Mouse (Mus musculus) heart, embryonic 11.5 days (tissue): ENCODE results near the gene Pex11b. TPM values are rescaled to one million over a fixed set of nuclear protein-coding genes. Genes with fewer than 3 reads are reported as not detected.
"Not testable (repeated sequence)": the region's sequence is repeated elsewhere in the genome, so short reads cannot be mapped to it uniquely, and the experiment has no call there.

Experiments
- ATAC-seq: fragments of 200-750 bp; cut with Nextera tagmentation; replicated peaks from 2 replicates; pipeline ENCODE4 v1.8.0; 2017; ENCODE audit warnings: moderate library complexity; ENCODE audit not compliant: insufficient number of reproducible peaks, low FRiP score, low TSS enrichment
- H3K27ac ChIP-seq: fragments of 300-500 bp; sonication (generic); 2 replicates; pipeline ENCODE4 v1.5.1; 2014; ENCODE audit warnings: mild to moderate bottlenecking, low read depth, low read length
- H3K27me3 ChIP-seq: fragments of 300-500 bp; sonication (generic); 2 replicates; pipeline ENCODE4 v1.6.1; 2014; ENCODE audit warnings: mild to moderate bottlenecking, low read length, mixed read lengths; ENCODE audit not compliant: control insufficient read depth, insufficient read depth
- H3K36me3 ChIP-seq: fragments of 300-500 bp; sonication (generic); 2 replicates; pipeline ENCODE4 v1.6.1; 2014; ENCODE audit warnings: mild to moderate bottlenecking, low read length, moderate library complexity, mixed read lengths; ENCODE audit not compliant: control insufficient read depth, insufficient read depth
- H3K4me1 ChIP-seq: fragments of 300-500 bp; sonication (generic); 2 replicates; pipeline ENCODE4 v1.6.1; 2014; ENCODE audit warnings: low read length; ENCODE audit not compliant: control insufficient read depth, insufficient read depth
- H3K4me2 ChIP-seq: fragments of 300-500 bp; sonication (generic); 2 replicates; pipeline ENCODE4 v1.6.1; 2014; ENCODE audit warnings: mild to moderate bottlenecking, moderate library complexity
- H3K4me3 ChIP-seq: fragments of 300-500 bp; sonication (generic); 2 replicates; pipeline ENCODE4 v1.5.1; 2014; ENCODE audit warnings: low read depth, low read length
- H3K9ac ChIP-seq: fragments of 300-500 bp; sonication (generic); 2 replicates; pipeline ENCODE4 v1.6.1; 2014; ENCODE audit warnings: mild to moderate bottlenecking, low read depth, low read length, moderate library complexity
- H3K9me3 ChIP-seq: fragments of 300-500 bp; sonication (generic); replicated peaks from 2 replicates; pipeline ENCODE4 v1.6.1; 2016; ENCODE audit warnings: low read length; ENCODE audit not compliant: control insufficient read depth
- WGBS: fragments of 180-500 bp; shearing (Covaris S2); extraction: QIAGEN DNeasy Blood & Tissue Kit; methylation state at CpG from one replicate; pipeline ENCODE4 v1.1.7; 2014; ENCODE audit not compliant: insufficient replicate concordance; 5-methylcytosine and 5-hydroxymethylcytosine counted together
- polyA plus RNA-seq: library from polyadenylated mRNA; unstranded; fragments of >200 nt; fragmentation: Nextera tagmentation; extraction: Ambion mirVana; gene quantifications from 2 replicates; pipeline ENCODE4 v1.2.1, GENCODE M21; 2014

Gene Pex11b
- polyA plus RNA-seq, 1 experiment from 2014 or later, result 37.7 TPM

DNA sequence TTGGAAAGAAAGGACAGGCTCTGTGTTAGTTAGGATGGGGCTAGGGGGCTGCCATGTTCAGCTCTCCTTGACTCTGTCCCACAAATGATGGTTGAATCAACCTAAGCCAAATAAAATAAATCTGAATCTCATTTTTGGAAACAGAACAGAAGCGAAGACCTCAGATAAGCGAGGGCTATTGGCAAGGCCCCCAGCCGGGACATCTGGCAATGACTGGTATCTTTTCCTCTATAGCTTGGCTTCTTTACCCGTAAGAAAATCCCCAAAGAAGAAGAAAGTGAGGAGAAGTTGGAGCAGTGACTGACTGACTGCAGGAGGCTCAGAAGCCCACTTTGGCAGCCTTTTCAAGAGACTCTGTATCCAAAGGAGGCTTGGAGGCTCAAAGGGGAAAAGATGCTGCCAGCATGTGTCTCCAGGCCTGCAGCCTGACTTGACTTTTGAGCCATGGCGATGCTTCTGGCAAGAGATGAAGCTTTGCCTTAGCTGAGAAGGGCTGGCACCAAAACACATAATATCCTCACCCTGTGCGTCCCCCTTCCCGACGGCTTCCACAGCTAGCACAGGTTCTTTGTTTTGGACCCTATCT, 27.6 kb downstream of the Pex11b start:
- H3K9me3 ChIP-seq, result no peaks in the 10 kb centered on the region
- no peak overlapping the region for H3K9ac ChIP-seq
- 46% methylated on average over 8 of the region's 8 CpGs for WGBS

DNA sequence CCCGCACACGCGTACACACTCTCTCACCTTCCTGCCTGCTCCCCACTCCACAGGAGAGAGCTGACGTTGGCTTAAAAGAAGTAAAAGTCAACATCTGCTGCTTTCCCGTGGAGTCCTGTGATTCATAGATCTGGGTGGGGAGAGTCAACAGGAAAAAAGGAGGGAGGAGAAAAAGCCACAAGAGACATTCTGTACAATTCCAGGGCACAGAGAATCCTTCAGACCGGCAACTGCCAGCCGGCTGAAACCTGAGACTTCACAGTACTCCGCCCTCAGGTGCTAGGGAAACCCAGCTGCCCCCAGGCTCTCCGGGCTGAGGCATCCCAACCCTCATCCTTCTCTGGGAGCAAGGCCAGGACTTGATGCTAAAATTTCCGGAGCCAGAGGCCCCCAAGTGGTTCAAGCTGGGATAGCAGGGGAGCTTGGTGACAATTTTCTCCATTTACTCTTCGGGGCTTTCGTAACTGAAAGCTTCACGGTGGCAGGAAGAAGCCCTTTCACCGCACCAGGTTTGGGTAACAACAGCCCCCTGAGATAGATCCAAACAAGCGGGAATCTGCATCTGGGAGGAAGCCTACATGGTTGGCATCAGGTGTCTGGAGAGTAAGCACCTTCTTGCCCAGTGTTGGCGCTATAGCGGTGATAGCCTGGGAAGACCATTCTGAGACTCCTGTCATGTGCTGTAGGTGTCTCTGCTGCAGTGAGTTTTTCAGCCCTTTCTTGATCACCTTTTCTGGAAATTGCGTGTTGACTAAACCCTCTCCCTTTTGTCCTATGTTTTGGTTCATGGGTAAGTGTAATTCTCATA, 28.5 kb downstream of the Pex11b start:
- no peaks in the 10 kb centered on the region for H3K9me3 ChIP-seq
- 4% methylated on average over 18 of the region's 18 CpGs for WGBS
- peak overlapping the region; percentile 60; the same call in 1 of the 2 replicates for H3K9ac ChIP-seq
- H3K4me3 ChIP-seq, result peak overlapping the region; percentile 29
- no peak overlapping the region for H3K27ac ChIP-seq
- H3K36me3 ChIP-seq, result no peaks in the 10 kb centered on the region
- 0 out of 2 replicates have a peak, but pooled peaks have one; percentile 65 for ATAC-seq
- H3K27me3 ChIP-seq, result peaks cover 3% of the 10 kb centered on the region
- peaks cover 8% of the 10 kb centered on the region; the same call in 1 of the 2 replicates for H3K4me1 ChIP-seq
- H3K4me2 ChIP-seq, result peak overlapping the region; percentile 69

More for the DNA sequence above, 27.6 kb downstream of the Pex11b start:
- Histone ChIP-seq H3K4me2 (peak overlapping the region; percentile 69), H3K36me3 (no peaks in the 10 kb centered on the region), H3K27me3 (peaks cover 3% of the 10 kb centered on the region), H3K4me1 (peaks cover 8% of the 10 kb centered on the region; the same call in 1 of the 2 replicates), H3K4me3 (no peak overlapping the region), H3K27ac (no peak overlapping the region)
- no peak for ATAC-seq

DNA sequence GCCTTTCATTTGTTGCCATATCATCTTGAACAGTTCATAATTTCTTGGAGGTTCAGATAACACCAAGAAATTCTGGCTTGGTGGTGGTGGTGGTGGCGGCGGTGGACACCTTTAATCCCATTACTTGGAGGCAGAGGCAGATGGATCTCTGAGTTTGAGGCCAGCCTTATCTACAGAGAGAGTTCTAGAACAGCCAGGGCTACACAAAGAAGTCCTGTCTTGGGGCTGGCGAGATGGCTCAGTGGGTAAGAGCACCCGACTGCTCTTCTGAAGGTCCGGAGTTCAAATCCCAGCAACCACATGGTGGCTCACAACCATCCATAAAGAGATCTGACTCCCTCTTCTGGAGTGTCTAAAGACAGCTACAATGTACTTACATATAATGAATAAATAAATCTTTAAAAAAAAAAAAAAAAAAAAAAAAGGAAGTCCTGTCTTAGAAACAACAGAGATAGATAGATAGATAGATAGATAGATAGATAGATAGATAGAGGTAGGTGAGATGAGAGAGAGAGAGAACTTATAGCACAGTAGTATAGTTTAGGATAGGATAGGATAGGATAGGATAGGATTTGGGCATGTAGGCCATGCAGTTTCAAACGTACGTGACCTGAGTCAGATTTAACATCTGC, 30.7 kb downstream of the Pex11b start:
- not testable (repeated sequence) for H3K27ac ChIP-seq, H3K4me2 ChIP-seq, H3K27me3 ChIP-seq, H3K4me3 ChIP-seq, H3K9ac ChIP-seq, ATAC-seq, H3K36me3 ChIP-seq, H3K9me3 ChIP-seq
- 81% methylated on average over 7 of the region's 7 CpGs for WGBS
- peaks cover 10% of the 10 kb centered on the region; the same call in 1 of the 2 replicates for H3K4me1 ChIP-seq

DNA sequence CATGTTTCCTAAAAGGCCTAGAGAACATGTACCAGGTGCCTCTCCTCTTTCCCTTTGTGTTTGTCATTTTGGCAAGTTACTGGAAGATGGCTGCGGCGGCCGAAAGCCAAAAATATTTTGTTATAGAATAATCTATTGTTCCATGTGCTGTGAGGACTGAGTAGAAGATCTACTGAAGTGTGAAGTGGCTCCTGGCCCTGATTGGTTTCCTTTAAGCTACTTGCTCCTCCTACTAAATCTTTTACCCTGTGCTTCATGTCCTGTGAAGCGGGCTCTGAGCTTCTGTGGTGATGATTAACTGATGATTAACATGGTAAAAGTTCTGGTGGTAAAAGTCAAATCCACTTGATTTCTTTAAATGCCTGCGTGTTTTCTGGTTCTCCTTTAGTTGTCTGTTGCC, 31.7 kb downstream of the Pex11b start:
- H3K27me3 ChIP-seq, result peaks cover 7% of the 10 kb centered on the region
- H3K4me2 ChIP-seq, result no peak overlapping the region
- H3K4me1 ChIP-seq, result peaks cover 10% of the 10 kb centered on the region; the same call in 1 of the 2 replicates
- no peaks in the 10 kb centered on the region for H3K9me3 ChIP-seq
- 85% methylated on average over 5 of the region's 5 CpGs for WGBS
- ATAC-seq, result no peak
- H3K4me3 ChIP-seq, result no peak overlapping the region
- no peaks in the 10 kb centered on the region for H3K36me3 ChIP-seq
- no peak overlapping the region for H3K27ac ChIP-seq
- no peak overlapping the region for H3K9ac ChIP-seq

DNA sequence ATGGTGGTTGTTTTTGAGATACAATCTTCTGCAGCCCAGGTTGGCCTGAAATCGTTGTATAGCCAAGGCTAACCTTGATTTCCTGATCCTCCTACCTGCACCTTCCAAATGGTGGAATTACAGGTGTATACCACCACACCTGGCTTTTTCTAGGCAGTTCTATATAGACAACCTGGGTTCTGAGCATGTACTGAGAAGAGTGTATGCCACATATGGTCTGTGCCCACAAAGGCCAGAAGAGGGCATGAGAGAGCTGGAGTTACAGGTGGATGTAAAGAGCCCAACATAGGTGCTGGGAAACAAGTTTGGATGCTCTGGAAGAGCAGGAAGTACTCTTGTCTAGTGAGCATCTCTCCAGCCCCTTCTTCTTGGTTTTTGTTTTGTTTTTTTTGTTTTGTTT, 32.1 kb downstream of the Pex11b start:
- Histone ChIP-seq H3K4me3 (no peak overlapping the region), H3K4me2 (no peak overlapping the region), H3K27me3 (peaks cover 7% of the 10 kb centered on the region), H3K36me3 (no peaks in the 10 kb centered on the region), H3K9me3 (no peaks in the 10 kb centered on the region), H3K9ac (no peak overlapping the region), H3K27ac (no peak overlapping the region), H3K4me1 (peaks cover 10% of the 10 kb centered on the region; the same call in 1 of the 2 replicates)
- 30% methylated on average over 1 of the region's 1 CpGs for WGBS
- ATAC-seq, result no peak

DNA sequence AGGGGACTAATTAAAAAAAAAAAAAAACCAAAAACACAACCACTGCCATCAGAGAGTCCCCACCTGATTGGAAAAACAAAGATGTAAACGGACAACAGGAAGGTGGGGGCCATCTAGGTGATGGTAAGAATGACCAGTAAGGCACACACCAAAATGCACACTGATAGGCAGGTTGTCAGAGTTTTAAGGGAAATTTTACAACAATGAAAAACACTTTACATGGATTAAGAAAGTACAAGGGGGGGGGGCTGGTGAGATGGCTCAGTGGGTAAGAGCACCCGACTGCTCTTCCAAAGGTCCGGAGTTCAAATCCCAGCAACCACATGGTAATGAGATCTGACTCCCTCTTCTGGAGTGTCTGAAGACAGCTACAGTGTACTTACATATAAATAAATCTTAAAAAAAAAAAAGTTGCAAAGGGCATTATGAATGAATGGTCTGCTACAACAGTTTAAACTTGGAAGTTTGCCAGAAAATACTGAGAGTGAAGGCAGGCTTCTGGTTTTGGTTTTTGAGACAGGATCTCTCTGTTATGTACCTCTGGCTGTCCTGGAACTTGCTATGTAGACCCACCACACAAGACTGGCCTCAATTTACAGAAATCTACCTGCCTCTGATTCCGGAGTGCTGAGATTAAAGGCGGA, 33.4 kb downstream of the Pex11b start:
- WGBS, result 89% methylated on average over 5 of the region's 5 CpGs
- no peaks in the 10 kb centered on the region for H3K9me3 ChIP-seq
- no peak overlapping the region for H3K27ac ChIP-seq
- H3K4me1 ChIP-seq, result peaks cover 6% of the 10 kb centered on the region; the same call in 1 of the 2 replicates
- H3K9ac ChIP-seq, result no peak overlapping the region
- H3K4me2 ChIP-seq, result no peak overlapping the region
- H3K4me3 ChIP-seq, result no peak overlapping the region
- H3K36me3 ChIP-seq, result no peaks in the 10 kb centered on the region
- no peak for ATAC-seq
- peaks cover 4% of the 10 kb centered on the region; the same call in 1 of the 2 replicates for H3K27me3 ChIP-seq

DNA sequence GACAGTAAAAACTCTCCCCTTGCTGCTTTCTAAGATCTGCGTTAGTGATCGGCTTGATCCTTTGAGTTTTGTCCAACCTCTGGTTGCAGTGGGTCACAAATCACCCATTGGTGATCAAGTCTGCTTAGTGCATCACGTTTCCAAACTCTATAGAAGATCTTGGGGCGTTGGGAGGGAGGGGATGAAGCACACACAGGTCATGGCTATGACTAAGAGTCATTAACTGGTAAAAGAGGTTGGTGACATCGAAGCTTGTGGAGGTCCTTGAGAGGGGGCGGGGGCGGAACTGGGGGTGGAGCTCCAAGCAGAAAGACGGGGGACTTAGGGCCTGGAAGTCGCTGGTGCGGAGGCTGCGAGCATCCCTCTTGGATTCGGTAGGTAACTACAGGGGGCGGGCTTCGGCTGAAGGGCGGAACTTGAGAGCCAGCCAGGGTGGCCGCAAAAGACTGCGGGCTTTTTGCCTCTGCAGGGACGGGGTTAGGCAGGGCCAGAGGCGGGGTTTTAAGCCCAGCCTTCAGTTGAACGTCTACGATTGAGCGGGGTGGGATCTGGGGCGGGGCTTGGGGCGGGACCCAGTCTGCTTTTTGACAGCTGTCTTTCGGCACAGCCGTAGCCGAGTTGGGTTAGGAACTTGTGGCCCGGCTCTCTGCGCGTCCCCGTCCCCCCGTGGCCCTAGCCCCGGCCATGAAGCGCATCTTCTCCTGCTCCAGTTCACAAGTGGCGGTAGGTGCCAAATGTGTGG, 34.7 kb downstream of the Pex11b start, which contains the start of gene Ankrd35:
Gene Ankrd35, plus strand, starts transcription at position 405 of the 742 bp plus-strand sequence.
- Histone ChIP-seq H3K9me3 (no peaks in the 10 kb centered on the region), H3K27ac (no peak within 1 kb of the TSS), H3K9ac (peak within 1 kb of the TSS; percentile 22; the same call in 1 of the 2 replicates), H3K4me3 (peak within 1 kb of the TSS; percentile 47), H3K36me3 (no peaks in the 10 kb centered on the region), H3K4me2 (peak within 1 kb of the TSS; percentile 87), H3K4me1 (0 out of 2 replicates have a peak, but pooled peaks cover 2% of the 10 kb centered on the region), H3K27me3 (peaks cover 4% of the 10 kb centered on the region; the same call in 1 of the 2 replicates)
- WGBS, result 5% methylated on average over 35 of the region's 35 CpGs
- ATAC-seq, result peak; percentile 86
